Mouse (Mus musculus) naive thymus-derived CD4-positive, alpha-beta T cell, adult 5 months (primary cell): ENCODE results near the gene Il12b. TPM values are rescaled to one million over a fixed set of nuclear protein-coding genes. Genes with fewer than 3 reads are reported as not detected.

Experiments
- polyA plus RNA-seq: library from polyadenylated mRNA; unstranded; fragments of 100-300 nt; shearing (Covaris generic); gene quantifications from one replicate; pipeline ENCODE4 v1.2.1, GENCODE M21; 2017

Gene Il12b
- polyA plus RNA-seq, result not detected

GRCm38 (mm10) chr11:44399763-44400162 is at the start of gene Il12b:
Il12b (plus strand) TSS chr11:44400063.

Other genes starting within 250 kb of the Il12b start
- gene Ublcp1, start 70.4 kb downstream of the Il12b start, polyA plus RNA-seq, result 22.4 TPM
- 316 TPM for gene Rnf145, start 118.9 kb downstream of the Il12b start, polyA plus RNA-seq
- gene Ebf1, start 217.3 kb downstream of the Il12b start, polyA plus RNA-seq, result 0.11 TPM